Mouse (Mus musculus) myocyte (in vitro differentiated cells): Measurements from ENCODE around the gene Mknk1. TPM values are rescaled to one million over a fixed set of nuclear protein-coding genes. Genes with fewer than 3 reads are reported as not detected.
A peak's percentile ranks its signal among the peaks of the same experiment; 100 is the strongest.

Experiments
- H3K27me3 ChIP-seq: one replicate; pipeline ENCODE4 v1.6.1; 2011; ENCODE audit not compliant: control insufficient read depth, insufficient read depth, insufficient read length
- H3K36me3 ChIP-seq: one replicate; pipeline ENCODE4 v1.6.1; 2011; ENCODE audit not compliant: control insufficient read depth, insufficient read depth
- H3K4me2 ChIP-seq: one replicate; pipeline ENCODE4 v1.6.1; 2011; ENCODE audit warnings: low read depth, control low read depth
- H3K4me3 ChIP-seq: one replicate; pipeline ENCODE4 v1.5.1; 2011; ENCODE audit warnings: mild to moderate bottlenecking, control low read depth, moderate library complexity
- H3K79me2 ChIP-seq: one replicate; pipeline ENCODE4 v1.6.1; 2011; ENCODE audit not compliant: control insufficient read depth, insufficient read depth
- H3ac ChIP-seq: one replicate; pipeline ENCODE4 v1.6.1; 2011; ENCODE audit not compliant: control insufficient read depth, insufficient read length
- CEBPB ChIP-seq: IDR thresholded peaks from 2 replicates; pipeline ENCODE4 v1.6.1; 2011; ENCODE audit warnings: mild to moderate bottlenecking, moderate library complexity; ENCODE audit not compliant: poor library complexity, insufficient read depth, severe bottlenecking
- E2F4 ChIP-seq: IDR thresholded peaks from one replicate; pipeline ENCODE4 v1.6.1; 2011; ENCODE audit warnings: mild to moderate bottlenecking, control low read depth, moderate library complexity; ENCODE audit not compliant: insufficient read depth
- MAX ChIP-seq: IDR thresholded peaks from one replicate; pipeline ENCODE4 v1.6.1; 2011; ENCODE audit warnings: low read depth, mild to moderate bottlenecking, control low read depth
- MYOD1 ChIP-seq, 3 experiments: IDR thresholded peaks; one replicate each; pipeline ENCODE4 v1.6.1; 2011; ENCODE audit warnings: control low read depth in 2 of 3, low read depth in 2 of 3, mild to moderate bottlenecking in 2 of 3, moderate library complexity in 1 of 3; ENCODE audit not compliant: insufficient read length in 2 of 3, control insufficient read depth in 1 of 3
- MYOG ChIP-seq, 3 experiments: IDR thresholded peaks; one replicate each; pipeline ENCODE4 v1.6.1; 2011; ENCODE audit warnings: control low read depth in 2 of 3, low read depth in 2 of 3, mild to moderate bottlenecking in 2 of 3; ENCODE audit not compliant: insufficient read length in 2 of 3, control insufficient read depth in 1 of 3, insufficient read depth in 1 of 3
- POLR2A ChIP-seq: IDR thresholded peaks from one replicate; pipeline ENCODE4 v1.6.1; 2011; ENCODE audit warnings: low read depth, mild to moderate bottlenecking, control low read depth, moderate library complexity; ENCODE audit not compliant: insufficient read length
- POLR2AphosphoS2 ChIP-seq: IDR thresholded peaks from one replicate; pipeline ENCODE4 v1.6.1; 2011; ENCODE audit warnings: low read depth, control low read depth; ENCODE audit not compliant: insufficient read length
- REST ChIP-seq: IDR thresholded peaks from one replicate; pipeline ENCODE4 v1.6.1; 2011; ENCODE audit warnings: mild to moderate bottlenecking, control low read depth, moderate library complexity; ENCODE audit not compliant: insufficient read depth, insufficient read length
- SRF ChIP-seq: IDR thresholded peaks from one replicate; pipeline ENCODE4 v1.6.1; 2011; ENCODE audit warnings: low read depth; ENCODE audit not compliant: control insufficient read depth, insufficient read length
- TCF12 ChIP-seq: IDR thresholded peaks from one replicate; pipeline ENCODE4 v1.6.1; 2011; ENCODE audit warnings: mild to moderate bottlenecking, control low read depth; ENCODE audit not compliant: poor library complexity, insufficient read depth, severe bottlenecking
- TCF3 ChIP-seq: IDR thresholded peaks from one replicate; pipeline ENCODE4 v1.6.1; 2011; ENCODE audit warnings: low read depth, control low read depth; ENCODE audit not compliant: insufficient read length
- USF1 ChIP-seq: IDR thresholded peaks from one replicate; pipeline ENCODE4 v1.6.1; 2011; ENCODE audit warnings: low read depth, mild to moderate bottlenecking, control low read depth, moderate library complexity
- polyA plus RNA-seq: library from polyadenylated mRNA; unstranded; fragments of >200 nt; fragmentation: generic; extraction: Trizol; gene quantifications from one replicate; pipeline ENCODE4 v1.2.1, GENCODE M21; 2012; ENCODE audit warnings: missing spikeins

The Mknk1 gene
- polyA plus RNA-seq, 1 experiment, result 31.7 TPM

GRCm38 (mm10) chr4:115815606-115816005 lies 23.4 kb upstream of the Mknk1 start:
- Histone ChIP-seq H3K27me3 (no peaks in the 10 kb centered on the region), H3K79me2 (no peaks in the 10 kb centered on the region), H3K4me2 (no peak overlapping the region), H3K36me3 (no peaks in the 10 kb centered on the region), H3ac (no peak overlapping the region), H3K4me3 (no peak overlapping the region)
- no peak for TF ChIP-seq POLR2A
- no peak for TF ChIP-seq E2F4
- no peak for TF ChIP-seq USF1
- no peak for TF ChIP-seq MYOG (IDR thresholded peaks at IDR 0.05; ENCODE audit: control insufficient read depth in 1 of 3, insufficient read depth in 1 of 3, insufficient read length in 2 of 3, low read depth in 2 of 3)
- TF ChIP-seq CEBPB, result no peak
- TF ChIP-seq REST, result no peak
- no peak for TF ChIP-seq MAX
- TF ChIP-seq POLR2AphosphoS2, result no peak
- TF ChIP-seq TCF12, result no peak
- TF ChIP-seq SRF, result no peak
- TF ChIP-seq MYOD1 (IDR thresholded peaks at IDR 0.05; ENCODE audit: control insufficient read depth in 1 of 3, insufficient read length in 2 of 3, low read depth in 2 of 3), result no peak
- no peak for TF ChIP-seq TCF3

GRCm38 (mm10) chr4:115820199-115820598 lies 18.8 kb upstream of the Mknk1 start:
- Histone ChIP-seq H3K79me2 (no peaks in the 10 kb centered on the region), H3ac (no peak overlapping the region), H3K4me2 (no peak overlapping the region), H3K27me3 (no peaks in the 10 kb centered on the region), H3K4me3 (no peak overlapping the region), H3K36me3 (no peaks in the 10 kb centered on the region)
- TF ChIP-seq POLR2AphosphoS2 (no peak), TCF3 (no peak), REST (no peak), E2F4 (no peak), MAX (no peak), MYOG (IDR thresholded peaks at IDR 0.05; ENCODE audit: control insufficient read depth in 1 of 3, insufficient read depth in 1 of 3, insufficient read length in 2 of 3, low read depth in 2 of 3) (peak in 2 of 3 experiments; percentile 31 to 61), MYOD1 (IDR thresholded peaks at IDR 0.05; ENCODE audit: control insufficient read depth in 1 of 3, insufficient read length in 2 of 3, low read depth in 2 of 3) (peak in 1 of 3 experiments; percentile 47)

- TF ChIP-seq MAX, result no peak
- no peak for TF ChIP-seq SRF
- TF ChIP-seq MYOG (IDR thresholded peaks at IDR 0.05; ENCODE audit: control insufficient read depth in 1 of 3, insufficient read depth in 1 of 3, insufficient read length in 2 of 3, low read depth in 2 of 3), result peak in 1 of 3 experiments; percentile 11
- TF ChIP-seq POLR2A, result no peak
- Histone ChIP-seq H3K79me2 (no peaks in the 10 kb centered on the region), H3ac (no peak overlapping the region), H3K27me3 (no peaks in the 10 kb centered on the region), H3K4me2 (no peak overlapping the region), H3K36me3 (no peaks in the 10 kb centered on the region), H3K4me3 (no peak overlapping the region)
Observed at GRCm38 (mm10) chr4:115820944-115821343, 18.1 kb upstream of the Mknk1 start.

GRCm38 (mm10) chr4:115821431-115821830 lies 17.6 kb upstream of the Mknk1 start:
- Histone ChIP-seq H3K27me3 (no peaks in the 10 kb centered on the region), H3ac (no peak overlapping the region), H3K4me3 (no peak overlapping the region), H3K36me3 (no peaks in the 10 kb centered on the region), H3K79me2 (no peaks in the 10 kb centered on the region), H3K4me2 (no peak overlapping the region)
- TF ChIP-seq USF1 (peak; percentile 31), MYOD1 (IDR thresholded peaks at IDR 0.05; ENCODE audit: control insufficient read depth in 1 of 3, insufficient read length in 2 of 3, low read depth in 2 of 3) (no peak), POLR2AphosphoS2 (no peak), TCF3 (no peak)

- H3K79me2 ChIP-seq, result no peaks in the 10 kb centered on the region
- no peak overlapping the region for H3ac ChIP-seq
- no peak overlapping the region for H3K4me2 ChIP-seq
- H3K36me3 ChIP-seq, result no peaks in the 10 kb centered on the region
- no peaks in the 10 kb centered on the region for H3K27me3 ChIP-seq
- H3K4me3 ChIP-seq, result no peak overlapping the region
- TF ChIP-seq POLR2AphosphoS2 (no peak), POLR2A (no peak), SRF (no peak), USF1 (no peak), TCF3 (no peak), MAX (no peak), REST (no peak)
Observed at GRCm38 (mm10) chr4:115821928-115822327, 17.1 kb upstream of the Mknk1 start.
